Mouse (Mus musculus): ENCODE results near the gene Krt35. TPM values are rescaled to one million over a fixed set of nuclear protein-coding genes. Genes with fewer than 3 reads are reported as not detected.

Gene Krt35
- polyA plus RNA-seq, 1 experiment = 0.13 TPM

DNA sequence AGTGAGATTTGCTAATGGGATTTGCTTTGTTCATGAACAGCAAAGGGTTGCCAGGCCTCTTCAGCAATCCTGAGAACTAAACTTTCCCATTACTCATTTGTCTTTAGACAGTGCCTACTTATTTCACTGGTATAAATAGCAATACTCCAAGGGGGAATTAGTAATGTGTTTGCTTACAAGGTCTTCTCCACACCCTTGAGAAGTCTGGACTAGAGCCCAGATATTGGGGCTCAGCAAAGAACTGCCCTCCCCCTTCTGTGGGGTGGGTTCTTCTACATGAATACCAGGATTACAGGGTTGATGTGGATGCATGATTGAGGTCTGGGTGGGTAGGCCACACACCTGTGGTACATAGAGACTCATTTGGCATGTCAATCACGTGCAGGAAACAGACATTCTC lies 22.2 kb downstream of the Krt35 start:
- WGBS = 50% methylated on average over 1 of the region's 1 CpGs
- TF ChIP-seq POLR2A (IDR thresholded peaks at IDR 0.05; ENCODE audit: control insufficient read depth, extremely low read depth, insufficient read depth, low read length, poor library complexity) (no peak), CTCF (IDR thresholded peaks at IDR 0.05; ENCODE audit: borderline replicate concordance, control insufficient read depth, extremely low read depth, insufficient read depth, low read length, poor library complexity) (no peak)
- no peak for DNase-seq
- no peaks in the 10 kb centered on the region for H3K36me3 ChIP-seq (ENCODE audit: control insufficient read depth, insufficient read depth, low read length)
- H3K4me1 ChIP-seq (replicated peaks; ENCODE audit: control insufficient read depth, insufficient read depth, low read length) = no peaks in the 10 kb centered on the region
- H3K4me3 ChIP-seq (ENCODE audit: control insufficient read depth, insufficient read depth, low read length) = no peak overlapping the region
- no peaks in the 10 kb centered on the region for H3K27me3 ChIP-seq (ENCODE audit: control insufficient read depth, insufficient read depth, low read length)
- no peak overlapping the region for H3K27ac ChIP-seq (ENCODE audit: control insufficient read depth, insufficient read depth, low read length)

GRCm38 (mm10) chr11:100067293-100068036 lies 28.6 kb downstream of the Krt35 start:
- Histone ChIP-seq H3K4me3 (ENCODE audit: control insufficient read depth, insufficient read depth, low read length) (no peak overlapping the region), H3K27me3 (ENCODE audit: control insufficient read depth, insufficient read depth, low read length) (no peaks in the 10 kb centered on the region), H3K4me1 (replicated peaks; ENCODE audit: control insufficient read depth, insufficient read depth, low read length) (no peaks in the 10 kb centered on the region), H3K27ac (ENCODE audit: control insufficient read depth, insufficient read depth, low read length) (no peak overlapping the region), H3K36me3 (ENCODE audit: control insufficient read depth, insufficient read depth, low read length) (no peaks in the 10 kb centered on the region)
- no peak for DNase-seq
- WGBS = 86% methylated on average over 17 of the region's 17 CpGs
- TF ChIP-seq POLR2A (IDR thresholded peaks at IDR 0.05; ENCODE audit: control insufficient read depth, extremely low read depth, insufficient read depth, low read length, poor library complexity) (no peak), CTCF (IDR thresholded peaks at IDR 0.05; ENCODE audit: borderline replicate concordance, control insufficient read depth, extremely low read depth, insufficient read depth, low read length, poor library complexity) (no peak)

GRCm38 (mm10) chr11:100066236-100067010 lies 29.6 kb downstream of the Krt35 start:
- DNase-seq = no peak
- H3K4me3 ChIP-seq (ENCODE audit: control insufficient read depth, insufficient read depth, low read length) = no peak overlapping the region
- WGBS = 84% methylated on average over 12 of the region's 12 CpGs

GRCm38 (mm10) chr11:100058875-100059274 lies 37.2 kb downstream of the Krt35 start:
- Histone ChIP-seq H3K4me3 (ENCODE audit: control insufficient read depth, insufficient read depth, low read length) (no peak overlapping the region), H3K27me3 (ENCODE audit: control insufficient read depth, insufficient read depth, low read length) (no peaks in the 10 kb centered on the region), H3K36me3 (ENCODE audit: control insufficient read depth, insufficient read depth, low read length) (no peaks in the 10 kb centered on the region), H3K27ac (ENCODE audit: control insufficient read depth, insufficient read depth, low read length) (no peak overlapping the region), H3K4me1 (replicated peaks; ENCODE audit: control insufficient read depth, insufficient read depth, low read length) (no peaks in the 10 kb centered on the region)
- no peak for DNase-seq
- 86% methylated on average over 8 of the region's 8 CpGs for WGBS
- TF ChIP-seq POLR2A (IDR thresholded peaks at IDR 0.05; ENCODE audit: control insufficient read depth, extremely low read depth, insufficient read depth, low read length, poor library complexity) (no peak), CTCF (IDR thresholded peaks at IDR 0.05; ENCODE audit: borderline replicate concordance, control insufficient read depth, extremely low read depth, insufficient read depth, low read length, poor library complexity) (no peak)

More at GRCm38 (mm10) chr11:100066236-100067010, 29.6 kb downstream of the Krt35 start:
- TF ChIP-seq CTCF (IDR thresholded peaks at IDR 0.05; ENCODE audit: borderline replicate concordance, control insufficient read depth, extremely low read depth, insufficient read depth, low read length, poor library complexity) = no peak
- TF ChIP-seq POLR2A (IDR thresholded peaks at IDR 0.05; ENCODE audit: control insufficient read depth, extremely low read depth, insufficient read depth, low read length, poor library complexity) = no peak
- H3K36me3 ChIP-seq (ENCODE audit: control insufficient read depth, insufficient read depth, low read length) = no peaks in the 10 kb centered on the region
- H3K27me3 ChIP-seq (ENCODE audit: control insufficient read depth, insufficient read depth, low read length) = no peaks in the 10 kb centered on the region
- H3K27ac ChIP-seq (ENCODE audit: control insufficient read depth, insufficient read depth, low read length) = no peak overlapping the region
- H3K4me1 ChIP-seq (replicated peaks; ENCODE audit: control insufficient read depth, insufficient read depth, low read length) = no peaks in the 10 kb centered on the region

GRCm38 (mm10) chr11:100055686-100056655 lies 40.1 kb downstream of the Krt35 start:
- TF ChIP-seq POLR2A (IDR thresholded peaks at IDR 0.05; ENCODE audit: control insufficient read depth, extremely low read depth, insufficient read depth, low read length, poor library complexity) (no peak), CTCF (IDR thresholded peaks at IDR 0.05; ENCODE audit: borderline replicate concordance, control insufficient read depth, extremely low read depth, insufficient read depth, low read length, poor library complexity) (no peak)
- H3K36me3 ChIP-seq (ENCODE audit: control insufficient read depth, insufficient read depth, low read length) = no peaks in the 10 kb centered on the region
- no peak overlapping the region for H3K27ac ChIP-seq (ENCODE audit: control insufficient read depth, insufficient read depth, low read length)
- no peak for DNase-seq
- H3K4me1 ChIP-seq (replicated peaks; ENCODE audit: control insufficient read depth, insufficient read depth, low read length) = no peaks in the 10 kb centered on the region
- H3K4me3 ChIP-seq (ENCODE audit: control insufficient read depth, insufficient read depth, low read length) = no peak overlapping the region
- 54% methylated on average over 9 of the region's 9 CpGs for WGBS
- no peaks in the 10 kb centered on the region for H3K27me3 ChIP-seq (ENCODE audit: control insufficient read depth, insufficient read depth, low read length)

- Histone ChIP-seq H3K4me3 (ENCODE audit: control insufficient read depth, insufficient read depth, low read length) (no peak within 1 kb of the TSS), H3K4me1 (replicated peaks; ENCODE audit: control insufficient read depth, insufficient read depth, low read length) (no peaks in the 10 kb centered on the region), H3K27ac (ENCODE audit: control insufficient read depth, insufficient read depth, low read length) (no peak within 1 kb of the TSS), H3K36me3 (ENCODE audit: control insufficient read depth, insufficient read depth, low read length) (no peaks in the 10 kb centered on the region), H3K27me3 (ENCODE audit: control insufficient read depth, insufficient read depth, low read length) (no peaks in the 10 kb centered on the region)
- 92% methylated on average over 3 of the region's 3 CpGs for WGBS
- no peak for DNase-seq
- no peak for TF ChIP-seq CTCF (IDR thresholded peaks at IDR 0.05; ENCODE audit: borderline replicate concordance, control insufficient read depth, extremely low read depth, insufficient read depth, low read length, poor library complexity)
- TF ChIP-seq POLR2A (IDR thresholded peaks at IDR 0.05; ENCODE audit: control insufficient read depth, extremely low read depth, insufficient read depth, low read length, poor library complexity) = no peak
These were observed 45.6 kb downstream of the Krt35 start, which contains the start of gene Krt31 for GRCm38 (mm10) chr11:100050451-100050850. Gene Krt31, minus strand, starts transcription at chr11:100050551.
